Comparison of ENCODE assay signal across 26 mouse cellular contexts in the genomic region with DNA sequence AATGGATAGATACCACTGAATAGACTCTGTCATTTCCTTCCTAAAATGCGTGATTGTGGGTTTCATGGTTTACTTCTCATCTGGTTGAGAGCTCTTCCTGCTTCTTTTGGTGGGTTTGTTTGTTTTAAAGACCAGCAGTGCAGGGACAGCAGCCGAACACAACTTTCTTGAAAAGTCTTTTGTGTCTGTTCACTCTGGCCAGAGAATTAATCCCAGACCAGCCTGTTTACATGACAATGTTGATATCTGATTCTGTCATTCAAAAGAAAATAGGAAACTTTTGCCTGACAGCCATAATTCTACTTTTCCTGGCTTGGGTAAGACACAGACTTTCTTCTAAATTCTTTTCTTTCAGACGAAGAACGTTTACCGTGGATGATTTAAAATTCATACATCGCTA.
A peak's percentile ranks its signal among the peaks of the same experiment; 100 is the strongest.
DNase-seq lines count a peak whose midpoint lies in the region; ATAC-seq lines count a peak whose summit lies in the region.
"Had no signal": no experiment of that assay in that cellular context is flagged by ENCODE, and none has a peak within 500 bp of the region (broad histone marks: within the 10 kb centered on the region; RNA-seq: fewer than 3 reads in every experiment).

No protein-coding gene starts in this region.

- H3K36me3 ChIP-seq in midbrain, embryonic 11.5 days (ENCODE audit: control insufficient read depth, insufficient read depth, low read length) = no peaks in the 10 kb centered on the region
- H3K36me3 ChIP-seq in midbrain, embryonic 15.5 days (replicated peaks) = no peaks in the 10 kb centered on the region
- H3K36me3 ChIP-seq in embryonic facial prominence, embryonic 12.5 days = no peaks in the 10 kb centered on the region
- H3K36me3 ChIP-seq: heart, embryonic 12.5 days; hindbrain, embryonic 13.5 days; intestine, embryonic 15.5 days; limb, embryonic 13.5 days; liver, embryonic 12.5 days had no signal

- H3K4me3 ChIP-seq in midbrain, embryonic 11.5 days (ENCODE audit: low read depth, low read length) = no peak overlapping the region
- no peak overlapping the region for H3K4me3 ChIP-seq in midbrain, embryonic 15.5 days
- H3K4me3 ChIP-seq in embryonic facial prominence, embryonic 12.5 days = no peak overlapping the region
- H3K4me3 ChIP-seq: heart, embryonic 12.5 days; hindbrain, embryonic 13.5 days; intestine, embryonic 15.5 days; limb, embryonic 13.5 days; liver, embryonic 12.5 days; megakaryocyte, embryonic 14.5 days had no signal

- WGBS in midbrain, embryonic 11.5 days = 13% methylated on average over 6 of the region's 6 CpGs
- WGBS in midbrain, embryonic 15.5 days = 6% methylated on average over 6 of the region's 6 CpGs
- WGBS in embryonic facial prominence, embryonic 12.5 days = 13% methylated on average over 6 of the region's 6 CpGs

- peak; percentile 75 for ATAC-seq in midbrain, embryonic 11.5 days (ENCODE audit: low FRiP score)
- ATAC-seq in midbrain, embryonic 15.5 days (replicated peaks) = no peak
- no peak for ATAC-seq in embryonic facial prominence, embryonic 12.5 days (ENCODE audit: insufficient number of reproducible peaks, insufficient read depth, low FRiP score, low TSS enrichment)
- ATAC-seq: forebrain, postnatal 0 days; intestine, embryonic 15.5 days; liver, embryonic 12.5 days had no signal

- no peaks in the 10 kb centered on the region for H3K9me3 ChIP-seq in midbrain, embryonic 11.5 days (ENCODE audit: control insufficient read depth, low read length)
- no peaks in the 10 kb centered on the region for H3K9me3 ChIP-seq in midbrain, embryonic 15.5 days
- H3K9me3 ChIP-seq in embryonic facial prominence, embryonic 12.5 days = no peaks in the 10 kb centered on the region
- H3K9me3 ChIP-seq: heart, embryonic 12.5 days; hindbrain, embryonic 13.5 days; intestine, embryonic 15.5 days; limb, embryonic 13.5 days; liver, embryonic 12.5 days had no signal

- H3K27ac ChIP-seq in midbrain, embryonic 11.5 days (ENCODE audit: low read depth, low read length) = no peak overlapping the region
- no peak overlapping the region for H3K27ac ChIP-seq in midbrain, embryonic 15.5 days
- H3K27ac ChIP-seq in embryonic facial prominence, embryonic 12.5 days = no peak overlapping the region
- H3K27ac ChIP-seq: hindbrain, embryonic 13.5 days; intestine, embryonic 15.5 days; limb, embryonic 13.5 days; liver, embryonic 12.5 days had no signal

- H3K9ac ChIP-seq in midbrain, embryonic 11.5 days (ENCODE audit: low read length) = no peak overlapping the region
- no peak overlapping the region for H3K9ac ChIP-seq in midbrain, embryonic 15.5 days
- no peak overlapping the region for H3K9ac ChIP-seq in embryonic facial prominence, embryonic 12.5 days
- H3K9ac ChIP-seq: forebrain, postnatal 0 days; heart, embryonic 12.5 days; hindbrain, embryonic 13.5 days; intestine, embryonic 15.5 days; limb, embryonic 13.5 days; liver, embryonic 12.5 days had no signal

- H3K4me2 ChIP-seq in midbrain, embryonic 11.5 days = no peak overlapping the region; the same call in 1 of the 2 replicates
- H3K4me2 ChIP-seq in midbrain, embryonic 15.5 days = no peak overlapping the region
- peak overlapping the region; percentile 21; the same call in 1 of the 2 replicates for H3K4me2 ChIP-seq in embryonic facial prominence, embryonic 12.5 days (replicated peaks)
- H3K4me2 ChIP-seq: heart, embryonic 12.5 days; hindbrain, embryonic 13.5 days; intestine, embryonic 15.5 days; limb, embryonic 13.5 days; liver, embryonic 12.5 days had no signal

- peaks cover 9% of the 10 kb centered on the region for H3K27me3 ChIP-seq in midbrain, embryonic 11.5 days (ENCODE audit: control insufficient read depth, insufficient read depth, low read length)
- no peaks in the 10 kb centered on the region for H3K27me3 ChIP-seq in midbrain, embryonic 15.5 days (replicated peaks)
- no peaks in the 10 kb centered on the region for H3K27me3 ChIP-seq in embryonic facial prominence, embryonic 12.5 days
- H3K27me3 ChIP-seq: heart, embryonic 12.5 days; hindbrain, embryonic 13.5 days; intestine, embryonic 15.5 days; limb, embryonic 13.5 days; liver, embryonic 12.5 days; megakaryocyte, embryonic 14.5 days had no signal

- no peaks in the 10 kb centered on the region; the same call in 1 of the 2 replicates for H3K4me1 ChIP-seq in midbrain, embryonic 11.5 days (ENCODE audit: control insufficient read depth, insufficient read depth, low read length)
- no peaks in the 10 kb centered on the region for H3K4me1 ChIP-seq in midbrain, embryonic 15.5 days
- H3K4me1 ChIP-seq in embryonic facial prominence, embryonic 12.5 days = no peaks in the 10 kb centered on the region
- H3K4me1 ChIP-seq: heart, embryonic 12.5 days; hindbrain, embryonic 13.5 days; intestine, embryonic 15.5 days; limb, embryonic 13.5 days; liver, embryonic 12.5 days; megakaryocyte, embryonic 14.5 days had no signal

- peak; percentile 84 for DNase-seq in midbrain, embryonic 11.5 days (ENCODE audit: low spot score, missing footprints)
- DNase-seq in embryo, embryonic 10.5 days (ENCODE audit: low spot score) = peak; percentile 58
- peak; percentile 10 for DNase-seq in yolk sac, embryonic 10.5 days (ENCODE audit: low spot score)
- no peak for DNase-seq in right cerebral cortex, postnatal 25 days
- DNase-seq in heart, adult 18-20 months = no peak
- DNase-seq: adrenal gland, postnatal 10 days; cerebellum, adult 8-10 months; cerebellum, postnatal 36 days; forebrain, postnatal 0 days; gastrocnemius, postnatal 14 days; heart, adult 11 months; heart, postnatal 10 days; kidney, adult 9 months; kidney, postnatal 25 days; layer of hippocampus, adult 9-11 months; lung, adult 2 months; lung, postnatal 36 days; thymus, postnatal 25 days had no signal

Comparison
In these comparisons a context has a peak if more than half of its experiments do, and no peak if none do; other contexts are left out.
1. DNase-seq: peak in midbrain, embryonic 11.5 days (single experiment), embryo, embryonic 10.5 days (single experiment) and yolk sac, embryonic 10.5 days (single experiment); none in right cerebral cortex, postnatal 25 days (single experiment) and heart, adult 18-20 months (0 of 2).